Mouse (Mus musculus): Measurements from ENCODE around the gene DXBay18.
A peak's percentile ranks its signal among the peaks of the same experiment; 100 is the strongest.
"Not testable (repeated sequence)": the region's sequence is repeated elsewhere in the genome, so short reads cannot be mapped to it uniquely, and the experiment has no call there.

The DXBay18 gene

DNA sequence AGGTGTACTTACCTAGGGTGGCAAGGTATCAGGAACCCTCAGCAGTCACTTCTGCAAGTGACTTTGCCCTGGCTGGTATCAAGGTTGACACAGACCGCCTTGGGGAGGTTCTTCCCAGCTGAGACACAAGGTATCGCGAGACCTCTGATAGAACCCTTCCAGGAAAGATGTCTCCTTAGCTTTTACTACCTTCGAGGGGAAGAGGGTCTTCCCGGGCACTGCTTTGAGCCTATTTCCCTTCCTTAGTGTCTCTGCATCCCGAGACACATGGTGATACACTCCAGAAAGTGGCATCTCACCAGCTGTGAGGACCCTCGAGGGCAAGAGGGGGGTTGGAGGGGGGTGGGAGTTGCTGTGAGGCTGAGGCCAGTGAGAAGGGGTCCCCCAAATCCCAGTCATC lies at the start of gene DXBay18:
DXBay18 (minus strand) TSS at position 101 of the 400 bp plus-strand sequence.
- DNase-seq (ENCODE audit: low spot score in 2 of 2) = not testable (repeated sequence)

DNA sequence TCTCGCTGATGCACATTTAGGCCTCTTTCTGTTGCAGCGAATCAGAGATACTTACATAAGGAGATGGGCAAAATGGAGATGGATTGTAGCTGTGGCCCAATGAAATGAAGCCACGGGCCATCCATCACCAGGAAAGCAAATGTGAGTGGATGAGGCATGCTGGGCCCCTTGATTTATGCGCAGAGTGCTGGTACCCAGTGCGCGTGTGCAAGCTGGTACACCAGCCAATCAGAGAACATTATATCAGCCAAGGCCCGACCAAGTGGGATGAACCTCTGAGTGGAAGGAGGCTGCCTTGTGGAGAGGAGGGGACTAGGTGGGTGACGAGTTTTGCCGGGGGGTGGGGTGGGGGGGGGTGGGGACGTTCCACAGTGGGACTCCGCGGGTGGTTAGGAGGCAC lies 42.7 kb upstream of the DXBay18 start, which contains the start of gene Xlr3b:
Xlr3b (plus strand) TSS at position 274 of the 400 bp plus-strand sequence.
- peak in 1 of 2 experiments; percentile 35 for DNase-seq (ENCODE audit: low spot score in 2 of 2)

DNA sequence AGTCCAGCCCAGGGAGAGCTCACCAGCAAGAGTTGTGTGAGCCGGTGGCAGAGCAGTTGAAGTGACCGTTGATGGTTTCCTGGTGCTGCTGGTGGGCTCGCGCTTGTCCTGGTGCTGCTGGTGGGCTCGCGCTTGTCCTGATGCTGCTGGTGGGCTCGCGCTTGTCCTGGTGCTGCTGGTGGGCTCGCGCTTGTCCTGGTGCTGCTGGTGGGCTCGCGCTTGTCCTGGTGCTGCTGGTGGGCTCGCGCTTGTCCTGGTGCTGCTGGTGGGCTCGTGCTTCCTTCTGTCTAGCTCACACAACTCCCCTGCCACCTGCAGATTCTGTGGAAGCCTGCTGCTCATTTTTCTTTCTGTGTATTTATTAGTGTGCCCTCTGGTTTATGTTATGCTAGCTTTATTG lies 27.6 kb upstream of the DXBay18 start, which contains the start of gene Spin2d:
Spin2d (minus strand) TSS at position 101 of the 400 bp plus-strand sequence.
- DNase-seq (ENCODE audit: low spot score in 2 of 2) = not testable (repeated sequence)

DNA sequence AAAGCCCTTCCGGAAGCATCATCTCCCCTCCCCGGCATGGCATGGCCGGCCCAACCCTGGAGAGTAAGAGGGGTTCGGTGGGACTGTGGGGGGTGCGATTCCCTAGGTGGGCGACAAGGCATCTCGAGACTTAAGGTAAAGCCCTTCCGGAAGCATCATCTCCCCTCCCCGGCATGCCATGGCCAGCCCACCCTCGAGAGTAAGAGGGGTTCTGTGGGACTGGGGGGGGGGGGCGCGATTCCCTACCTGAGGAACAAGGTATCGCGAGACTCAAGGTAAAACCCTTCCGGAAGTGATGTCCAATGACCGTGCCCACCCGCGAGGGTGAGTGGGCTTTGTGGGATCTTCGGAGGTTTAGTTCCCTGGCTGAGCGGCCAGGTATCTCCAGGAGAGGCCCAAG lies 754 bp downstream of the DXBay18 start, which contains the start of gene Xlr5b:
Xlr5b (plus strand) TSS at position 301 of the 400 bp plus-strand sequence.
- not testable (repeated sequence) for DNase-seq (ENCODE audit: low spot score in 2 of 2)

DNA sequence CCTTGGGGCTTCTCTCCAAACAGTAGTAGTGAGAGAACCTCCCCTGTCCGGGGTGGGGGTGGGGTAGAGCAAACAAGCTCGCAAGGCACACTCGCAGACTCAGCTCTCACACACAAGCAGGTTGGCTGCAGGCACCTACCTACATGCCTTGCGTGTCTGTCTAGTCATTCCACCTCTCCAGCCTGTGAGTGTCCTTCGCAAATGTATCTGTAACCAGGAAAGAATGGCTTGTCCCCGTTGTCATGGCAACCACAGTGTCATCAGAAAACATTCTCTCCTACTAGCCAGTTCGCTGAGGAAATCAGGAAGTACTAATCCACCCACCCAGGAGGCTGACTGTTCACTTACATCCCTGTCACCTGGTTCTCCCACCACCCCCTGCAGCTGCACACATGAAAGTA lies 6.0 kb downstream of the DXBay18 start:
- not testable (repeated sequence) for DNase-seq (ENCODE audit: low spot score in 2 of 2)

DNA sequence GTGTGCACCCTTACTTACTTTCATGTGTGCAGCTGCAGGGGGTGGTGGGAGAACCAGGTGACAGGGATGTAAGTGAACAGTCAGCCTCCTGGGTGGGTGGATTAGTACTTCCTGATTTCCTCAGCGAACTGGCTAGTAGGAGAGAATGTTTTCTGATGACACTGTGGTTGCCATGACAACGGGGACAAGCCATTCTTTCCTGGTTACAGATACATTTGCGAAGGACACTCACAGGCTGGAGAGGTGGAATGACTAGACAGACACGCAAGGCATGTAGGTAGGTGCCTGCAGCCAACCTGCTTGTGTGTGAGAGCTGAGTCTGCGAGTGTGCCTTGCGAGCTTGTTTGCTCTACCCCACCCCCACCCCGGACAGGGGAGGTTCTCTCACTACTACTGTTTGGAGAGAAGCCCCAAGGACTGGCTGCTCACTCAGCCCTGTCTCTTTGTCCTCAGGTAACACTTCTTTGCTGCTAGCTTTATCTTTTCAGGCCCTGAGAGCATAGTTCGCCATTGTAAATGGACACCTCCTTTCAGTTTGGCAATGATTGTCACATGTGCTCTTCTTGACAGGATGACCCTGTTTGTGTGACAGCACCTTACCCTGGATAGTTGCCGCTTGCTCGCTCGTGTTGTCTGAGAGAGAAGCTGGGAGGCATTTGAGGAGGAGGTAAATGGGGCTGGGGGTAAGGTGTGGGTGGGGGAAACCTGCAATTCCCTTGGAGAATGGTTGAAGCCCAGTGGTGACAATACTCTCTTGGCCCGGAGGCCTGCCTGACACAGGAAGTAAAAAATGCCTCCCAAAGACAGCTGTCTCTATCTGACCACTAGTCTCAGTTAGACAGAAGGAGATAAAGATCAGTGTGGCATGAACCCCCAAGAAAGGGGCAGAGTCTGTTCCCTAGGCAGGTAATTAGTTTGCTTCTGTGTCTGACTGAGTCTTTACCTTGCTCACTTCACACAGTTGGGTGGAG lies 26.1 kb downstream of the DXBay18 start:
- DNase-seq (ENCODE audit: low spot score in 2 of 2) = not testable (repeated sequence)

DNA sequence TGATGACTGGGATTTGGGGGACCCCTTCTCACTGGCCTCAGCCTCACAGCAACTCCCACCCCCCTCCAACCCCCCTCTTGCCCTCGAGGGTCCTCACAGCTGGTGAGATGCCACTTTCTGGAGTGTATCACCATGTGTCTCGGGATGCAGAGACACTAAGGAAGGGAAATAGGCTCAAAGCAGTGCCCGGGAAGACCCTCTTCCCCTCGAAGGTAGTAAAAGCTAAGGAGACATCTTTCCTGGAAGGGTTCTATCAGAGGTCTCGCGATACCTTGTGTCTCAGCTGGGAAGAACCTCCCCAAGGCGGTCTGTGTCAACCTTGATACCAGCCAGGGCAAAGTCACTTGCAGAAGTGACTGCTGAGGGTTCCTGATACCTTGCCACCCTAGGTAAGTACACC lies 32.5 kb downstream of the DXBay18 start, which contains the start of gene Gm14685:
Gm14685 (plus strand) TSS at position 301 of the 400 bp plus-strand sequence.
- not testable (repeated sequence) for DNase-seq (ENCODE audit: low spot score in 2 of 2)

DNA sequence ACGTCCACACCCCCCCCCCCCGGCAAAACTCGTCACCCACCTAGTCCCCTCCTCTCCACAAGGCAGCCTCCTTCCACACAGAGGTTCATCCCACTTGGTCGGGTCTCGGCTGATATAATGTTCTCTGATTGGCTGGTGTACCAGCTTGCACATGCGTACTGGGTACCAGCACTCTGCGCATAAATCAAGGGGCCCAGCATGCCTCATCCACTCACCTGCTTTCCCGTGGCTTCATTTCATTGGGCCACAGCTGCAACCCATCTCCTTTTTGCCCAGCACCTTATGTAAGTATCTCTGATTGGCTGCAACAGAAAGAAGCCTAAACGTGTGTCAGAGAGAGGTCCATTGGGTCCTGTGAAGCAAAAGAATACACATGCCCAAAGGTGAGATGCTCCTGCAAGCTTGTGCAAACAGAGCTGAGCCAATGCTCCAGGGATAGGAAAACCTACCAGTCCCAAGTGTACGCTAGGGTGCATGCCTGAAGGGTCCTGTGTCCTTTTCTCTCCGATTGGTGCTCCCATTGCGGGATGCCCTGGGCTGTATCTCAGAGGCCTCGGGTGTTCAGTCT lies 52.2 kb downstream of the DXBay18 start, which contains the start of gene Xlr3a:
Xlr3a (minus strand) TSS at position 155 of the 568 bp plus-strand sequence.
- DNase-seq (ENCODE audit: low spot score in 2 of 2) = peak in 1 of 2 experiments; percentile 16

All from right cerebral cortex, postnatal 10 days (tissue).